Mouse (Mus musculus): ENCODE results near the gene Olfr316. TPM values are rescaled to one million over a fixed set of nuclear protein-coding genes. Genes with fewer than 3 reads are reported as not detected.

The Olfr316 gene
- polyA plus RNA-seq, 1 experiment, result not detected

DNA sequence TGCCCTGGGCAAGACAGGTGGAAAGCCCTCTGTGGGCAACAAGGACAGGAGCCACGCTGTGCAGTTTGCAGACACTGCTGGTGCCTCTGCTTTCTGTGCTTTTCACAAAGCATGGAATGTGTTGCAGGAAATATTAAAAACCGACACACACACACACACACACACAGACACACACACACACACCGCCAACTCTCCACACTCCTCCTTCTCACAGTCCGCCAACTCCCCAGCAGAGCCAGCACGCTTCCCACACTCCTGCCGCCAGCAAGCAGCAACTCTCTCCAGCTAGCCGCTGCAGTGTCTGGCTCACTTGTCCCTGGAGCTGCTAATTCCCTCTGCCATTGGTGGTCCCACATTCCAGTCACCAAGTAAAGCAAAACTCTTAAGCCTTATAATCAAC is 44.3 kb downstream of the Olfr316 start:
- TF ChIP-seq CEBPB (IDR thresholded peaks at IDR 0.05; ENCODE audit: low read depth), result no peak
- TF ChIP-seq MYOG (IDR thresholded peaks at IDR 0.05; ENCODE audit: control insufficient read depth, extremely low read depth, insufficient read length), result no peak
- no peak for TF ChIP-seq MYOD1 (IDR thresholded peaks at IDR 0.05; ENCODE audit: control insufficient read depth, insufficient read length, low read depth)
- no peak for TF ChIP-seq FOSL1 (IDR thresholded peaks at IDR 0.05; ENCODE audit: insufficient read depth, low read length, poor library complexity, severe bottlenecking)
- TF ChIP-seq MAX (IDR thresholded peaks at IDR 0.05), result no peak
- TF ChIP-seq USF1 (IDR thresholded peaks at IDR 0.05; ENCODE audit: low read depth), result no peak
- TF ChIP-seq CTCF (IDR thresholded peaks at IDR 0.05; ENCODE audit: control insufficient read depth, insufficient read depth, insufficient read length), result no peak
- H3K36me3 ChIP-seq (ENCODE audit: control insufficient read depth, insufficient read depth), result no peaks in the 10 kb centered on the region
- H3K79me3 ChIP-seq (ENCODE audit: low read depth), result no peaks in the 10 kb centered on the region
- H3ac ChIP-seq (ENCODE audit: control insufficient read depth, insufficient read length, low read depth), result no peak overlapping the region
- no peak overlapping the region for H3K4me3 ChIP-seq (ENCODE audit: insufficient read depth, poor library complexity, severe bottlenecking)
- H3K27me3 ChIP-seq (ENCODE audit: control insufficient read depth, insufficient read depth, insufficient read length), result no peaks in the 10 kb centered on the region
- H3K79me2 ChIP-seq (ENCODE audit: control insufficient read depth, insufficient read depth), result no peaks in the 10 kb centered on the region

DNA sequence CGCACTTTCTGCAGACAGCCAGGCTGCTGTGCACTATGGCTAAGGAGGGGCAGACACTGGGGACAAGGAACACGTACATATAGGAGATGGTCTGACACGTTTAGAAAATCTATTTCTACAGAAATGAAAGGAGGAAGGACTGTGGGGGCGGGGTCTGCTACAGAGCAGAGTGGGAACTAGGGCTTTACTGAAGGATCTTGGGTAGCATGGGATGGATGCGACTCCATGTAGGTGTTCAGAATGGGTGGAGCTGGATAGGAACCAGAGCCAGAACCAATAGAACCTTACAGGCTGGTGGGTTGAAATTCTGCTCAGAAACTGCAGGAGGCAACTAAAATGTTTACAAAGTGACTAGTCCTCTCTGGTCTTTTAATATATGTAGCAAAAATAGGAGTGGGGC is 47.2 kb downstream of the Olfr316 start:
- H3K36me3 ChIP-seq (ENCODE audit: control insufficient read depth, insufficient read depth), result no peaks in the 10 kb centered on the region
- H3K4me3 ChIP-seq (ENCODE audit: insufficient read depth, poor library complexity, severe bottlenecking), result no peak overlapping the region
- no peaks in the 10 kb centered on the region for H3K79me3 ChIP-seq (ENCODE audit: low read depth)
- no peak overlapping the region for H3ac ChIP-seq (ENCODE audit: control insufficient read depth, insufficient read length, low read depth)
- H3K79me2 ChIP-seq (ENCODE audit: control insufficient read depth, insufficient read depth), result no peaks in the 10 kb centered on the region
- TF ChIP-seq FOSL1 (IDR thresholded peaks at IDR 0.05; ENCODE audit: insufficient read depth, low read length, poor library complexity, severe bottlenecking), result no peak
- TF ChIP-seq CTCF (IDR thresholded peaks at IDR 0.05; ENCODE audit: control insufficient read depth, insufficient read depth, insufficient read length), result no peak
- no peak for TF ChIP-seq USF1 (IDR thresholded peaks at IDR 0.05; ENCODE audit: low read depth)
- TF ChIP-seq MYOG (IDR thresholded peaks at IDR 0.05; ENCODE audit: control insufficient read depth, extremely low read depth, insufficient read length), result no peak
- no peak for TF ChIP-seq MYOD1 (IDR thresholded peaks at IDR 0.05; ENCODE audit: control insufficient read depth, insufficient read length, low read depth)
- no peak for TF ChIP-seq MAX (IDR thresholded peaks at IDR 0.05)
- TF ChIP-seq CEBPB (IDR thresholded peaks at IDR 0.05; ENCODE audit: low read depth), result no peak
- no peaks in the 10 kb centered on the region for H3K27me3 ChIP-seq (ENCODE audit: control insufficient read depth, insufficient read depth, insufficient read length)

DNA sequence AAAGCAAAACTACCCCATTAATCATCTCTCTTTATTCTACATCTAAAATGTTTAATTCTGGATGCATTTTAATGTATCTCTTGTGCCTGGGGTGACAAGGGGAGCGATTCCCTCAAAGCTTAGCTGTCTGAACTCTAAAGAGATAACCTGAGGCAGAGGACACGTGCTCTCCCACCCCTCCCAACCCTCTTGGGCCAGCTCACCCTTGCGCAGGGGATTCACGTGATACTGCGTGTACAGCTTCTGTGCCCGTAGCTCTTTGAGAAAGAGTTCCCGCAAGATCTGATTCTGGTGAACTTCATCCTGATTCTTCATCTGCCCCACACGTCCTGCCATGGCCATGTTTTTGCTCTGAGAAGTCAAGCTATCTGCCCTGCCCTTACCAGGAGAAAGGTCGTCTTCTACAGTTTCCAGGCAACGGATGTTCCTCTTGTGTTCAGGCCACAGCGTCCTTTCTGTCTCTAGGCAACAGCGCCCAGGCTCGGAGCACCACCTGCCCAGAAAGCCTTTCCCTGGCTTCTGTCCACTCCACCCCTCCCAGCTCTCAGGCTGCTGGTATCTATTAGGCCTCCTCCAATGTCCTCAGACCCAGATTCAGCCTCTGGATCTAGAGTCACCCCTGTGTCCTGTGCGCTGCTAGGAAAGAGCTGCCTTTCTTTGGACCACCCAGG is 49.2 kb downstream of the Olfr316 start, which contains the start of gene Fam183b:
Gene Fam183b (minus strand): TSS at position 403 of the 671 bp plus-strand sequence.
- H3K4me3 ChIP-seq (ENCODE audit: insufficient read depth, poor library complexity, severe bottlenecking), result no peak within 1 kb of the TSS

DNA sequence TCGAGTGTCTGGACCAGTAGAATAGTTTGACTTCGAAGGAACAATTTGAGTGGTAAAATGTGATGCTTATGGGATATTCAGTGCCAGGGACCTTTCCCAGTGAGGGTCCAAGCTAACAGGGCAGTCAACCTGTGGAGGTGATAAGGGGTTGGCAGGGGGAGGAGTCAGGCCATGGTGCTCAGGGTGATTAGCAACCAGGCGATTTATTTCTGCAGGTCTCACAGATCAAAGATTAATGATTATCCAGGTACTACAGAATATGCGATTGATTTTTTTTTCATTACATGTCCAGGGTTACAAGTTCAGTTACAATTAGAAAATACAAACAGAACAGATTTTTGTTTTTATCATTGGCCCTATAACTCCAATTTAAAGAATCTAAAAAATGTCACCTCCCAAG is 51.3 kb downstream of the Olfr316 start:
- Histone ChIP-seq H3K36me3 (ENCODE audit: control insufficient read depth, insufficient read depth) (no peaks in the 10 kb centered on the region), H3K4me3 (ENCODE audit: insufficient read depth, poor library complexity, severe bottlenecking) (no peak overlapping the region), H3ac (ENCODE audit: control insufficient read depth, insufficient read length, low read depth) (no peak overlapping the region), H3K27me3 (ENCODE audit: control insufficient read depth, insufficient read depth, insufficient read length) (no peaks in the 10 kb centered on the region), H3K79me2 (ENCODE audit: control insufficient read depth, insufficient read depth) (no peaks in the 10 kb centered on the region), H3K79me3 (ENCODE audit: low read depth) (no peaks in the 10 kb centered on the region)
- TF ChIP-seq MYOD1 (IDR thresholded peaks at IDR 0.05; ENCODE audit: control insufficient read depth, insufficient read length, low read depth) (no peak), MYOG (IDR thresholded peaks at IDR 0.05; ENCODE audit: control insufficient read depth, extremely low read depth, insufficient read length) (no peak), CEBPB (IDR thresholded peaks at IDR 0.05; ENCODE audit: low read depth) (no peak), MAX (IDR thresholded peaks at IDR 0.05) (no peak), USF1 (IDR thresholded peaks at IDR 0.05; ENCODE audit: low read depth) (no peak), CTCF (IDR thresholded peaks at IDR 0.05; ENCODE audit: control insufficient read depth, insufficient read depth, insufficient read length) (no peak), FOSL1 (IDR thresholded peaks at IDR 0.05; ENCODE audit: insufficient read depth, low read length, poor library complexity, severe bottlenecking) (no peak)

More for the DNA sequence above, 49.2 kb downstream of the Olfr316 start, which contains the start of gene Fam183b:
- H3K27me3 ChIP-seq (ENCODE audit: control insufficient read depth, insufficient read depth, insufficient read length), result no peaks in the 10 kb centered on the region
- TF ChIP-seq FOSL1 (IDR thresholded peaks at IDR 0.05; ENCODE audit: insufficient read depth, low read length, poor library complexity, severe bottlenecking) (no peak), MYOG (IDR thresholded peaks at IDR 0.05; ENCODE audit: control insufficient read depth, extremely low read depth, insufficient read length) (no peak), CEBPB (IDR thresholded peaks at IDR 0.05; ENCODE audit: low read depth) (no peak), MYOD1 (IDR thresholded peaks at IDR 0.05; ENCODE audit: control insufficient read depth, insufficient read length, low read depth) (no peak), CTCF (IDR thresholded peaks at IDR 0.05; ENCODE audit: control insufficient read depth, insufficient read depth, insufficient read length) (no peak), USF1 (IDR thresholded peaks at IDR 0.05; ENCODE audit: low read depth) (no peak), MAX (IDR thresholded peaks at IDR 0.05) (no peak)
- no peaks in the 10 kb centered on the region for H3K36me3 ChIP-seq (ENCODE audit: control insufficient read depth, insufficient read depth)
- H3ac ChIP-seq (ENCODE audit: control insufficient read depth, insufficient read length, low read depth), result no peak within 1 kb of the TSS
- H3K79me3 ChIP-seq (ENCODE audit: low read depth), result no peaks in the 10 kb centered on the region
- H3K79me2 ChIP-seq (ENCODE audit: control insufficient read depth, insufficient read depth), result no peaks in the 10 kb centered on the region

DNA sequence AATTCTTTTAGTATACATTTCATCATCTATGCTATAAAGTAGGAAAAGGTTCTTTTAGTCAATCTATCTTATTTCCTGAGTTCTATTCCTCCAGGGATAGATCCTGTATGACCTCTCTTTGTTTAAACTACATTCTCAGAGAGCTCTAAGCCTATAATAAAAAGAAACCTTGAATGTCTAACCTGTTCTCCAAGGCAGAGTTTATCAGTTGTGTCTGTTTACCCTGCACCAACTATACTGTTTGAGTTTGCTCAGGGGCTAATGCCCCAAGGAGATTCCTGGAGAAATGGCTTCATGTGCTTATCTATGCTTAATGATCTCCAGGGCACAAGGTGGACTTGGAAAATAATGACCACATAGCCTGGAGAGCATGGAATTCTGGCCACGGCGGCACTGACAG is 51.9 kb downstream of the Olfr316 start:
- no peaks in the 10 kb centered on the region for H3K79me3 ChIP-seq (ENCODE audit: low read depth)
- TF ChIP-seq USF1 (IDR thresholded peaks at IDR 0.05; ENCODE audit: low read depth), result no peak
- no peak for TF ChIP-seq CTCF (IDR thresholded peaks at IDR 0.05; ENCODE audit: control insufficient read depth, insufficient read depth, insufficient read length)
- TF ChIP-seq MAX (IDR thresholded peaks at IDR 0.05), result no peak
- TF ChIP-seq FOSL1 (IDR thresholded peaks at IDR 0.05; ENCODE audit: insufficient read depth, low read length, poor library complexity, severe bottlenecking), result no peak
- TF ChIP-seq CEBPB (IDR thresholded peaks at IDR 0.05; ENCODE audit: low read depth), result no peak
- no peak for TF ChIP-seq MYOG (IDR thresholded peaks at IDR 0.05; ENCODE audit: control insufficient read depth, extremely low read depth, insufficient read length)
- TF ChIP-seq MYOD1 (IDR thresholded peaks at IDR 0.05; ENCODE audit: control insufficient read depth, insufficient read length, low read depth), result no peak
- no peak overlapping the region for H3K4me3 ChIP-seq (ENCODE audit: insufficient read depth, poor library complexity, severe bottlenecking)
- H3K27me3 ChIP-seq (ENCODE audit: control insufficient read depth, insufficient read depth, insufficient read length), result no peaks in the 10 kb centered on the region
- no peaks in the 10 kb centered on the region for H3K36me3 ChIP-seq (ENCODE audit: control insufficient read depth, insufficient read depth)
- H3ac ChIP-seq (ENCODE audit: control insufficient read depth, insufficient read length, low read depth), result no peak overlapping the region
- no peaks in the 10 kb centered on the region for H3K79me2 ChIP-seq (ENCODE audit: control insufficient read depth, insufficient read depth)

Other genes starting within 250 kb of the Olfr316 start
- not detected for gene Olfr330, start 217.9 kb upstream of the Olfr316 start, polyA plus RNA-seq (2012; fragmentation: generic; extraction: Trizol)
- gene Olfr329-ps, start 206.3 kb upstream of the Olfr316 start, polyA plus RNA-seq (2012; fragmentation: generic; extraction: Trizol), result not detected
- not detected for gene Olfr328, start 197.1 kb upstream of the Olfr316 start, polyA plus RNA-seq (2012; fragmentation: generic; extraction: Trizol)
- not detected for gene Olfr224, start 182.2 kb upstream of the Olfr316 start, polyA plus RNA-seq (2012; fragmentation: generic; extraction: Trizol)
- gene Olfr325, start 175.0 kb upstream of the Olfr316 start, polyA plus RNA-seq (2012; fragmentation: generic; extraction: Trizol), result not detected
- not detected for gene Olfr324, start 157.6 kb upstream of the Olfr316 start, polyA plus RNA-seq (2012; fragmentation: generic; extraction: Trizol)
- gene 2210407C18Rik, start 136.7 kb upstream of the Olfr316 start, polyA plus RNA-seq (2012; fragmentation: generic; extraction: Trizol), result not detected
- gene Olfr323, start 122.2 kb upstream of the Olfr316 start, polyA plus RNA-seq (2012; fragmentation: generic; extraction: Trizol), result not detected
- not detected for gene Trim58, start 112.3 kb upstream of the Olfr316 start, polyA plus RNA-seq (2012; fragmentation: generic; extraction: Trizol)
- gene Olfr322, start 94.0 kb upstream of the Olfr316 start, polyA plus RNA-seq (2012; fragmentation: generic; extraction: Trizol), result not detected
- gene Olfr320, start 71.6 kb upstream of the Olfr316 start, polyA plus RNA-seq (2012; fragmentation: generic; extraction: Trizol), result not detected
- not detected for gene Olfr319, start 53.6 kb upstream of the Olfr316 start, polyA plus RNA-seq (2012; fragmentation: generic; extraction: Trizol)
- gene Olfr318, start 28.7 kb upstream of the Olfr316 start, polyA plus RNA-seq (2012; fragmentation: generic; extraction: Trizol), result not detected
- gene Olfr317, start 13.5 kb upstream of the Olfr316 start, polyA plus RNA-seq (2012; fragmentation: generic; extraction: Trizol), result not detected
- not detected for gene Olfr315, start 20.5 kb downstream of the Olfr316 start, polyA plus RNA-seq (2012; fragmentation: generic; extraction: Trizol)
- gene Olfr314, start 30.2 kb downstream of the Olfr316 start, polyA plus RNA-seq (2012; fragmentation: generic; extraction: Trizol), result not detected
- not detected for gene Fam183b, start 49.2 kb downstream of the Olfr316 start, polyA plus RNA-seq (2012; fragmentation: generic; extraction: Trizol)
- gene Olfr313, start 62.3 kb downstream of the Olfr316 start, polyA plus RNA-seq (2012; fragmentation: generic; extraction: Trizol), result not detected
- gene Olfr312, start 76.5 kb downstream of the Olfr316 start, polyA plus RNA-seq (2012; fragmentation: generic; extraction: Trizol), result not detected
- gene Olfr311, start 86.5 kb downstream of the Olfr316 start, polyA plus RNA-seq (2012; fragmentation: generic; extraction: Trizol), result not detected
- gene Gm12258, start 94.4 kb downstream of the Olfr316 start, polyA plus RNA-seq (2012; fragmentation: generic; extraction: Trizol), result 0.32 TPM
- gene 2810021J22Rik, start 114.5 kb downstream of the Olfr316 start, polyA plus RNA-seq (2012; fragmentation: generic; extraction: Trizol), result 2.2 TPM
- gene Zfp39, start 151.5 kb downstream of the Olfr316 start, polyA plus RNA-seq (2012; fragmentation: generic; extraction: Trizol), result 0.64 TPM
- gene Btnl10, start 165.2 kb downstream of the Olfr316 start, polyA plus RNA-seq (2012; fragmentation: generic; extraction: Trizol), result not detected
- 245 TPM for gene Rnf187, start 186.2 kb downstream of the Olfr316 start, polyA plus RNA-seq (2012; fragmentation: generic; extraction: Trizol)
- gene Hist3h2ba, start 196.2 kb downstream of the Olfr316 start, polyA plus RNA-seq (2012; fragmentation: generic; extraction: Trizol), result 1.6 TPM
- gene Hist3h2a, start 202.0 kb downstream of the Olfr316 start, polyA plus RNA-seq (2012; fragmentation: generic; extraction: Trizol), result 11.4 TPM
- gene Trim17, start 202.0 kb downstream of the Olfr316 start, polyA plus RNA-seq (2012; fragmentation: generic; extraction: Trizol), result 0.22 TPM
- gene Trim11, start 225.4 kb downstream of the Olfr316 start, polyA plus RNA-seq (2012; fragmentation: generic; extraction: Trizol), result 15.1 TPM